Mouse (Mus musculus) liver, embryonic 11.5 days (tissue): ENCODE measurements around the gene Dpm1. TPM values are rescaled to one million over a fixed set of nuclear protein-coding genes. Genes with fewer than 3 reads are reported as not detected.

Experiments
- ATAC-seq: fragments of 200-750 bp; cut with Nextera tagmentation; replicated peaks from 2 replicates; pipeline ENCODE4 v1.8.0; 2017; ENCODE audit warnings: moderate number of reproducible peaks, mild to moderate bottlenecking, moderate TSS enrichment, moderate library complexity; ENCODE audit not compliant: low FRiP score
- DNase-seq: peaks from one replicate; pipeline ENCODE4 v3.0.0-alpha.2; 2017; ENCODE audit warnings: low spot score
- H3K27ac ChIP-seq: fragments of 300-500 bp; sonication (generic); 2 replicates; pipeline ENCODE4 v1.5.1; 2014; ENCODE audit warnings: mild to moderate bottlenecking, low read depth, low read length, control low read depth
- H3K27me3 ChIP-seq: fragments of 300-500 bp; sonication (generic); replicated peaks from 2 replicates; pipeline ENCODE4 v1.6.1; 2014; ENCODE audit warnings: low read length, mixed read lengths; ENCODE audit not compliant: control insufficient read depth, insufficient read depth
- H3K36me3 ChIP-seq: fragments of 300-500 bp; sonication (generic); 2 replicates; pipeline ENCODE4 v1.6.1; 2014; ENCODE audit warnings: mild to moderate bottlenecking, low read length, moderate library complexity, mixed read lengths; ENCODE audit not compliant: control insufficient read depth, insufficient read depth
- H3K4me1 ChIP-seq: fragments of 300-500 bp; sonication (generic); replicated peaks from 2 replicates; pipeline ENCODE4 v1.6.1; 2014; ENCODE audit warnings: low read length, mixed read lengths; ENCODE audit not compliant: control insufficient read depth, insufficient read depth
- H3K4me2 ChIP-seq: fragments of 300-500 bp; sonication (generic); 2 replicates; pipeline ENCODE4 v1.6.1; 2014; ENCODE audit warnings: mild to moderate bottlenecking, control low read depth, moderate library complexity
- H3K4me3 ChIP-seq: fragments of 300-500 bp; sonication (generic); 2 replicates; pipeline ENCODE4 v1.5.1; 2014; ENCODE audit warnings: low read depth, low read length, control low read depth
- H3K9ac ChIP-seq: fragments of 300-500 bp; sonication (generic); 2 replicates; pipeline ENCODE4 v1.6.1; 2014; ENCODE audit warnings: low read depth, low read length, control low read depth
- H3K9me3 ChIP-seq: fragments of 300-500 bp; sonication (generic); 2 replicates; pipeline ENCODE4 v1.6.1; 2016; ENCODE audit warnings: low read length, inconsistent platforms, mixed read lengths; ENCODE audit not compliant: control insufficient read depth
- WGBS: fragments of 180-500 bp; shearing (Covaris S2); extraction: QIAGEN DNeasy Blood & Tissue Kit; methylation state at CpG from one replicate; pipeline ENCODE4 v1.1.7; 2014; 5-methylcytosine and 5-hydroxymethylcytosine counted together
- polyA plus RNA-seq: library from polyadenylated mRNA; unstranded; fragments of >200 nt; fragmentation: Nextera tagmentation; extraction: Ambion mirVana; gene quantifications from 2 replicates; pipeline ENCODE4 v1.2.1, GENCODE M21; 2014

The Dpm1 gene
- polyA plus RNA-seq, 1 experiment from 2014 or later: 106 TPM

DNA sequence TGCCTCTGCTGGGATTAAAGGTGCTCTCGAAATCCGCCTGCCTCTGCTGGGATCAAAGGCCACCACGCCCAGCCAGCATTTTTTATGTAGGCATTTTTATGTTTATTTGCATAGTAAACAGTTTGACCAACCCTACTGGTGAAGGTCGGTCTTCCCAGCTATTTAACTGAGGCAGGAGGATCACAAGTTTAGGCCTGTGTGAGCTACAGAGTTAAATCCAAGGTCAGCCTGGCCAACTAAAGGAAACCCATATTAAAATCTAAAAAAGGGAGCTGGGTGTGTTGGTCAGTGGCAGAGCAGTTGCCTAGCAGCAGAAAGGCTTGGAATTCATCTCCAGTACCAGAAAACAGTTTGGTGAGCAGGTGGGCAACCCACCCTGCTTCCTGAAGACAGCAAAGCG is 2.9 kb upstream of the Dpm1 start:
- no peak overlapping the region for H3K4me2 ChIP-seq
- no peak overlapping the region for H3K27ac ChIP-seq
- 89% methylated on average over 5 of the region's 5 CpGs for WGBS
- DNase-seq (no peak), ATAC-seq (no peak)
- no peaks in the 10 kb centered on the region; the same call in 1 of the 2 replicates for H3K9me3 ChIP-seq
- peaks cover 16% of the 10 kb centered on the region for H3K4me1 ChIP-seq
- H3K27me3 ChIP-seq: no peaks in the 10 kb centered on the region
- H3K36me3 ChIP-seq: peaks cover 5% of the 10 kb centered on the region; the same call in 1 of the 2 replicates
- no peak overlapping the region for H3K4me3 ChIP-seq
- H3K9ac ChIP-seq: no peak overlapping the region

DNA sequence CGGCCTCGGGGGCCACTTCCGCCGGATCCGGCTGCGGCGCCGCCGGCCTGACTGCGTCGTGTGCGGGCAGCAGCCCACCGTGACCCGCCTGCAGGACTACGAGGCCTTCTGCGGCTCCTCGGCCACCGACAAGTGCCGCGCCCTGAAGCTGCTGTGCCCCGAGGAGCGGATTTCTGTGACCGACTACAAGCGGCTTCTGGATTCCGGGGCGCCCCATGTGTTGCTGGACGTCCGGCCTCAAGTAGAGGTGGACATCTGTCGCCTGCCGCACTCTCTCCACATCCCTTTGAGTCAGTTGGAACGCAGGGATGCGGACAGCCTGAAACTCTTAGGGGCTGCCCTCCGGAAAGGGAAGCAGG is 1.1 kb upstream of the Dpm1 start:
- Histone ChIP-seq H3K27me3 (no peaks in the 10 kb centered on the region), H3K9me3 (no peaks in the 10 kb centered on the region; the same call in 1 of the 2 replicates), H3K4me2 (peak overlapping the region; percentile 91), H3K4me1 (peaks cover 21% of the 10 kb centered on the region), H3K27ac (no peak overlapping the region), H3K9ac (peak overlapping the region; percentile 97), H3K4me3 (peak overlapping the region; percentile 99), H3K36me3 (peaks cover 9% of the 10 kb centered on the region; the same call in 1 of the 2 replicates)
- WGBS: 47% methylated on average over 33 of the region's 33 CpGs
- DNase-seq (no peak), ATAC-seq (no peak)

DNA sequence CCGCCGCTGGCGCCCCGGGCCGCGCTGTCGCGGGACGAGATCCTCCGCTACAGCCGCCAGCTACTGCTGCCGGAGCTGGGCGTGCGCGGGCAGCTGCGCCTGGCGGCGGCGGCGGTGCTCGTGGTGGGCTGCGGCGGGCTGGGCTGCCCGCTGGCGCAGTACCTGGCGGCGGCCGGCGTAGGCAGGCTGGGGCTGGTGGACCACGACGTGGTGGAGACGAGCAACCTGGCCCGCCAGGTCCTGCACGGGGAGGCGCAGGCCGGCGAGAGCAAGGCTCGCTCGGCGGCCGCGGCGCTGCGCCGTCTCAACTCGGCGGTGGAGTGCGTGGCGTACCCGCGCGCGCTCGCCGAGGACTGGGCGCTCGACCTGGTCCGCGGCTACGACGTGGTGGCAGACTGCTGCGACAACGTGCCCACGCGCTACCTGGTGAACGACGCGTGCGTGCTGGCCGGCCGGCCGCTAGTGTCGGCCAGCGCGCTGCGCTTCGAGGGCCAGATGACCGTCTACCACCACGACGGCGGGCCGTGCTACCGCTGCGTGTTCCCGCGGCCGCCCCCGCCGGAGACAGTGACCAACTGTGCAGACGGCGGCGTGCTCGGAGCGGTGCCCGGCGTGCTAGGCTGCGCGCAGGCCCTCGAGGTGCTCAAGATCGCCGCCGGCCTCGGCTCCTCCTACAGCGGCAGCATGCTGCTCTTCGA is 531 bp upstream of the Dpm1 start:
- WGBS: 2% methylated on average over 101 of the region's 105 CpGs
- peak; percentile 58 for ATAC-seq

DNA sequence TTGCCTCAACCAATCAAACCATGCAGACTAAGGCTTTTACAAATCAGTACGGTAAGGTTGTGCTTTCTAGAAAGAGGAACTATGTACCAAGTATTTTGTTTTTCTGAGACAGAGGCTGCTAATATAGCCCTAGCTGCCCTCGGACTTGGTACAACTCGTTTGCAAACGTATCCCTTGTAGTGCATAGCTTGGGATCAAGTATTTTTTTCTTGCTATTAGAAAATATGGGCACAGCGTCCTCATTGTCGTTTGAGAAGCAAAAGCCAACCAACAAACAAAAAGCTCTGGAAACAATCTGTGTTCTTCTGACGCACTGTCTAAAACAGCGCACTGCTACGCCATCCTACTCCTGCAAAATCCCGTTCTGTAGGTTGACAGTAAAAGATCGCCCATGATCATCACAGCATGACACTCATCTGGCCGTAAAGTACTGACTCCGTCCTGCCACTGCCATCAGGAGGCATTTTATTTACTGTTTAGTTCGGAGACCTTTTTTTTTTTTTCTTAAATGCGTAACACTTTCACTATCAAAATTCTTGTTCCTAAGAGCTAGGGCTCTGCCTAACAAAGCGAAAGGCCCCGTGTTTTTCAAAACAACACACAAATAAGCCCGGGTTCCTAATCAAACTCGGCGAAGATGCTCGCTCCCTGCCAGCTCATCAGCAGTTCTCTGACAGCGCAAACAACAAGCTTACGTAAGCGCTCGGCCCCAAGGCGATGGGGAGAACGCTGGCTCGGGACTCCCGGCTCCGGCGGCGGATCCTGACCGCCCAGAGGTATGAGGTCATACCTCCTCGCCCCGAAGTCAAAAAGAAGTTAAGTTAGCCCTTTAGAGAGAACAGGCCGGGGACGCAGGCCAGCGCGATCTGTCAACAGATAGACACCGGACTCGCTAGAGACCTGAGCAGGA is 1.0 kb downstream of the Dpm1 start:
- WGBS: 13% methylated on average over 41 of the region's 41 CpGs

More for the DNA sequence above, 531 bp upstream of the Dpm1 start:
- Histone ChIP-seq H3K27ac (peak overlapping the region; percentile 56), H3K4me1 (peaks cover 21% of the 10 kb centered on the region), H3K9me3 (no peaks in the 10 kb centered on the region; the same call in 1 of the 2 replicates), H3K4me3 (peak overlapping the region; percentile 99), H3K27me3 (no peaks in the 10 kb centered on the region), H3K4me2 (peak overlapping the region; percentile 91), H3K9ac (peak overlapping the region; percentile 97), H3K36me3 (peaks cover 10% of the 10 kb centered on the region; the same call in 1 of the 2 replicates)
- no peak for DNase-seq

DNA sequence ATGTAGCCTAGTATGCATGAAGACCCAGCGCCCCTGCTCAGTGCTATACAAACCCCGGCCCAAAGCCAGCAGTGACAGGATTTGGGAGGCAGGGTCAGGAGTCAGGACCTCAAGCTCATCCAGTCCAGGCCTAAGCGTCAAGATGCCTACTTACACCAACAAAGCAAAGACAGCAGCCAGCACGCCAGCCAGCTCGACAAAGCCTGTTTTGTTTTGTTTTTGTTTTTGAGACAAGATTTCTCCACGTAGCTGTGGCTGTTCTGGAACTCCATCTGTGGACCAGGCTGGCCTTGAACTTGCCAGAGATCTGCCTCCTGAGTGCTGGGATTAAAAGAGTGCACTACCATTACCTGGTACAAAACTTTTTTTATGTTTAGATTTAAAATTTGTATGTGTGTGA is 7.1 kb downstream of the Dpm1 start:
- H3K4me1 ChIP-seq: peaks cover 6% of the 10 kb centered on the region
- no peaks in the 10 kb centered on the region for H3K9me3 ChIP-seq
- peaks cover 58% of the 10 kb centered on the region for H3K36me3 ChIP-seq
- H3K4me2 ChIP-seq: no peak overlapping the region
- DNase-seq (no peak), ATAC-seq (no peak)
- H3K27ac ChIP-seq: no peak overlapping the region
- no peak overlapping the region for H3K4me3 ChIP-seq
- WGBS: 87% methylated on average over 6 of the region's 6 CpGs
- no peaks in the 10 kb centered on the region for H3K27me3 ChIP-seq
- no peak overlapping the region for H3K9ac ChIP-seq

More for the DNA sequence above, 1.0 kb downstream of the Dpm1 start:
- Histone ChIP-seq H3K4me2 (peak overlapping the region; percentile 91), H3K27me3 (no peaks in the 10 kb centered on the region), H3K36me3 (peaks cover 23% of the 10 kb centered on the region), H3K9ac (peak overlapping the region; percentile 97), H3K27ac (no peak overlapping the region), H3K4me1 (peaks cover 21% of the 10 kb centered on the region), H3K4me3 (peak overlapping the region; percentile 99), H3K9me3 (no peaks in the 10 kb centered on the region)
- ATAC-seq (peak; percentile 4; the same call in 1 of the 2 replicates), DNase-seq (no peak)

DNA sequence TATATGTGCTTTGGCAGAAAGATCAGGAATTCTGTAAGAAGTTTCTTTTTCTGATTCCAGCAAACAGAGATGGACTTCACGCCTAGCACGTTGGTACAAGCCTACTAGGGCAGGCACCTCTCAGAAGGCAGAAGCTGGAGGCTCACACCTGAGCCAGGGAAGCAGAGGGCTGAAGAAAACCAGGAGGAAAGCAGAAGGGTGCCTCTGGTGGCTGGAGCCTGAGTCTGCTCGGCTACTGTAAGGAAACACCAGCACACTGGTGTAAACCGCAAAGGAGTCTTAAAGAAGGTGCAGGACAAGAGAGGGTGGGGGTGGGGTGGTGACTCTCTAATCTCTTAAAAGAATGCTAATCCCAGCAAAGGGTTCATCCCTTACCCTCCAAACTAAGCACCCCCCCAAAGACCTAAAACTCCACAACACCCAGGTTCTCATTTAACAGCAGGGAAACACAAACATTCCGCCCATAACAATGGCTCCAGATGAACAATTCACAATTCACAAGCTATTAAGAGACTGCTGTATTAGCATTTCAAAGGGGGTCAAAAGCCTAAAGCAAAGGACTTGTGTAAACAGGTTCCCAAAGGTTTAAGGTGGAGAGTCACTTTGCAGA is 16.5 kb downstream of the Dpm1 start:
- no peak overlapping the region for H3K4me3 ChIP-seq
- H3K36me3 ChIP-seq: peaks cover 52% of the 10 kb centered on the region
- no peak overlapping the region for H3K27ac ChIP-seq
- ATAC-seq (no peak), DNase-seq (no peak)
- H3K4me1 ChIP-seq: no peaks in the 10 kb centered on the region
- H3K4me2 ChIP-seq: no peak overlapping the region
- H3K27me3 ChIP-seq: no peaks in the 10 kb centered on the region
- WGBS: 70% methylated on average over 5 of the region's 5 CpGs
- no peak overlapping the region for H3K9ac ChIP-seq
- no peaks in the 10 kb centered on the region for H3K9me3 ChIP-seq

DNA sequence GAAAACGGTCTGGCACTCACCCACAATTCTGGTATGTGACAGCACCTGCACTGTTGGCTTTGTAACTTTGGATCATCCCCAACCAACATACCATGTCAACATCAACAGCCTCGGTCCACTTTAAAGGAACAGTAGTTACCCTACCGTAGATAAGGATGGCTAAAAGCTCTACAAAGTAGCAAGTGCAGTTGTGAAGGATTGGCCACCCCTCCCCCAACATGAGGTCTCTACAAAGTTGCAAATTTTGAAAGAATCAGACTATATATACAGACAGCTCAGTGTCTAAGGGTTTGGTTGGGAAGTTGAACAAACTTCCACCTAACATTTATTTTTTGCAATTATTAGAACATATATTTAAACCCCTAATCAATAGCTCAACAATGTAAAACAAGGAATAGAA is 22.5 kb downstream of the Dpm1 start:
- 81% methylated on average over 3 of the region's 3 CpGs for WGBS
- peaks cover 35% of the 10 kb centered on the region for H3K36me3 ChIP-seq
- H3K4me3 ChIP-seq: peak overlapping the region; percentile 99; the same call in 1 of the 2 replicates
- ATAC-seq (no peak), DNase-seq (no peak)
- H3K27me3 ChIP-seq: no peaks in the 10 kb centered on the region
- no peaks in the 10 kb centered on the region for H3K9me3 ChIP-seq
- H3K27ac ChIP-seq: peak overlapping the region; percentile 99
- peak overlapping the region; percentile 88 for H3K4me2 ChIP-seq
- peak overlapping the region; percentile 62 for H3K9ac ChIP-seq
- peaks cover 15% of the 10 kb centered on the region for H3K4me1 ChIP-seq
